Mouse (Mus musculus) macrophage (primary cell): Measurements from ENCODE around the gene Rinl. TPM values are rescaled to one million over a fixed set of nuclear protein-coding genes. Genes with fewer than 3 reads are reported as not detected.

Source experiments
- H3K27ac ChIP-seq: fragments of 350-480 bp; formaldehyde crosslinking; 2 replicates; pipeline ENCODE4 v1.9.0; 2021
- H3K36me3 ChIP-seq: fragments of 350-480 bp; formaldehyde crosslinking; 2 replicates; pipeline ENCODE4 v1.9.0; 2021; ENCODE audit errors: inconsistent target
- H3K4me3 ChIP-seq: fragments of 350-480 bp; formaldehyde crosslinking; 2 replicates; pipeline ENCODE4 v1.9.0; 2021; ENCODE audit errors: inconsistent target
- H3K79me2 ChIP-seq: fragments of 350-480 bp; formaldehyde crosslinking; 2 replicates; pipeline ENCODE4 v1.9.0; 2021; ENCODE audit errors: inconsistent target
- WGBS: methylation state at CpG from one replicate; pipeline ENCODE4 v1.1.7; 2026; ENCODE audit warnings: inconsistent platforms; ENCODE audit not compliant: missing documents; 5-methylcytosine and 5-hydroxymethylcytosine counted together
- polyA plus RNA-seq: library from polyadenylated mRNA; stranded (reverse); fragments of 250-400 nt; gene quantifications from 3 replicates; pipeline ENCODE4 v1.2.4, GENCODE M21; 2018; ENCODE audit warnings: inconsistent platforms

Gene Rinl
- polyA plus RNA-seq, 1 experiment from 2014 or later: 44.7 TPM

DNA sequence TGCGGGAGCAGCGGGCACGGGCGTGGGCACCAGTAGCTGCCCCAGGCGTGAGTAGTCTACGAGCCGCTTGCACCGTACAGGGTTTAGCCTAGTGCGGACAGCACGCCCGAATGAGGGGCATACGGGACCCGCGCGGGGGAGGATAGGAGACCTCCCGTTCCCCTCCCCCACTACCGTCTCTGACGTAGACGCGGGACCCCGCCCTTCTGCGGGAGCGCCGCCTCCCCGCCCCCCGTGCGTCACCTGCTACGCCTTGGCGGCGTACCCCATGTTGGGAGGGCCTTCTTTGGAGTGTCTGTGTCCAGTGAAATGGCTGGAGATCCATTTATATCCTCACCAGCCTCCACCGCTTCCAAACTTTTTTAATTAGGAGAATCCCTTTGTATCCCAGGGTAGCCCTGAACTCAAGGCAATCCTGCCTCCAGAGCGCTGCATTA lies 20.2 kb downstream of the Rinl start:
- H3K79me2 ChIP-seq: peaks cover 27% of the 10 kb centered on the region
- peak overlapping the region; percentile 96 for H3K27ac ChIP-seq
- 0% methylated on average over 20 of the region's 32 CpGs for WGBS
- peaks cover 8% of the 10 kb centered on the region for H3K36me3 ChIP-seq
- H3K4me3 ChIP-seq: peak overlapping the region; percentile 68

DNA sequence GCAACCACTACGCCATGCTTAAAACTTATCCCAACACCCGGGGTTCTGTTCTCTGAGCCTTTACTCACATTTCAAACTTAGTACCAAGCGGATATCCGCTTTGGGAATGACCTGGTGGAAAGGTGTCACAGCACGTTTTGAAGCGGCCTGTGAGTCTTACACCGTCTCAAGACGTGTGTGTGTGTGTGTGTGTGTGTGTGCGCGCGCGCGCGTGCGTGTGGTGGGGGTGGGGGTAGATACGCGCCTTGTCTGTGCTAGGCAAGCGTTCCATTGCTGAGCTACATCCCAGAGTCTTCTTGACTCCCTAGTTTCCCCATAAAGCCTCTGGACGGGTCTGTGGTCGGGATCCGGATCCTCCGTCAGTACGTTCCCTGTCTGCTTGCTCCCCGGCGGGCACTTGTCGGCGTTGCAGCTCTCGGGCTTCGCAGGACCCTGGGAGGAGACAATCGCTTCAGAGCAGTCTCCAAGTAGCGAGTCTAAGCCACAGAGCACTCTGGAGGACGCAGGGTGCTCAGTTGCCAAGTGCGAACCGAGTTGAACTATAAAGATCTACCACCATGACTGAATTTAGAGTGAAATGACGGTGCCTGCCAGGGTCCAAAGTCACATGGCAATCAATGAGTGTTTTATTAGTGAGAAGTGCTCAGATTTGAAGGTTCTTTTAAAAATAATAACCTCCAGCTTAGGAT lies 20.8 kb downstream of the Rinl start:
- H3K27ac ChIP-seq: peak overlapping the region; percentile 96
- H3K36me3 ChIP-seq: peaks cover 13% of the 10 kb centered on the region
- H3K79me2 ChIP-seq: peaks cover 33% of the 10 kb centered on the region
- 0% methylated on average over 26 of the region's 35 CpGs for WGBS
- H3K4me3 ChIP-seq: peak overlapping the region; percentile 68

DNA sequence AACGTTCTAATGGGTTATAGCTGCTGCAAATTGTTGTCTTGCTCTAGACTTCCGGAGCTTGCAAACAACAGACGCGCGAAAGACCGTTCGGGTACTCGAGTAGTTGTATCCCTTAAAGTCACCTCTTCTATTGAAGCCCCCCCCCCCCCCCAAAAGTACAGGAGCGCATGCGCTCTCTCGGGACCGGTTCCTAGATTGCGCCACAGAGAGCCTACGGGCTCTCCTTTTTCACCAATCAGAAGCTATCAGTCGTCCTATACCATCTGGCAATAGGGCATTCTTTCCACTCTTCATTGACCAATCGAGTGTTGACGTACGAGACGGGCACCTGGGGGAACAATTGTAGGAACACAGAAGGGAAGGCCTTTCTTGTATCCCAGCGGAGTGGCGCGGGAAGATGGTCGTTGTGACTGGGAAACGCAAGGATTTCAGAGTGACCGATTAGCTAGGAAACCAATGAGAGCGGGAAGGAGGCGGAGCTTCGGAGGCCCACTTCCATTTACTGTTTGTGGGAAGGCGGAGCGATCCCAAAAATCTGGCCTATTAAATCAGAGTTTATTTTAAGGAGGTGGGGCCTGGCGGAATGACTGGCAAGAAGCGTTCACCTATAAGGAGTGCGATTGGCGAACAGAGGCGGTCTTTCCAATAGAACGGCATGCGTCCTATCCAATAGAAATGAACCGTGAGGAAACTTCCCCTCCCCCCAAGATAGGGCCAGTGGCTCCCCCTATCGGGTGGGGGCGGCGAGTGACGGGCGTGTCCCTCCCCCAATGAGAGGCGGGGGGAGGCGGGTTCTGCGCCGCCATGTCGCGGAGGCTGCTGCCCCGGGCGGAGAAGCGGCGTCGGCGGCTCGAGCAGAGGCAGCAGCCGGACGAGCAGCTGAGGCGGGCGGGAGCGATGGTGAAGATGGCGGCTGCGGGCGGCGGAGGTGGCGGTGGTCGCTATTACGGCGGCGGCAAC lies 21.6 kb downstream of the Rinl start:
- peaks cover 42% of the 10 kb centered on the region for H3K79me2 ChIP-seq
- peak overlapping the region; percentile 96 for H3K27ac ChIP-seq
- H3K4me3 ChIP-seq: peak overlapping the region; percentile 71
- under 1% methylated on average over 64 of the region's 70 CpGs for WGBS
- peaks cover 22% of the 10 kb centered on the region for H3K36me3 ChIP-seq

DNA sequence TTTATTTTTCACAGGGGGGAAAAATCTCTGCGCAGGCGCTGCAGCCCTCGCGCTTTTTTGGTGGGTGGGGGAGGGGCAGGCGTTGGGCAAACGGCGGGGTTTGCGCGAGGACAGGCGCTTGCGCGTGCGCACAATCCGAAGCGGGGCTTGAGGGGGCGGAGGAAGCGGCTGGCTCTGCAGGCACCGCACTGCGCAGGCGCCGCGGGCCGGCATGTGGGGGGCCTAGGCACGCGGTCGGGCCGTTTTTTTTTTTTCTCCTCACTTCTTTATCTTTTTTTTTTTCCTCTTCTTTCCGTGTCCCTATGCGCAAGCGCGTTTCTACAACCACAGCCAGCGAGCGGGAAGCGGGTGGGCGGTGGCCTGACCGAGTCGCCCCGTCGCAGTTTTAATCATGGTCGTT lies 22.5 kb downstream of the Rinl start:
- H3K36me3 ChIP-seq: peaks cover 30% of the 10 kb centered on the region
- H3K4me3 ChIP-seq: peak overlapping the region; percentile 71
- WGBS: under 1% methylated on average over 40 of the region's 40 CpGs
- peaks cover 50% of the 10 kb centered on the region for H3K79me2 ChIP-seq
- H3K27ac ChIP-seq: peak overlapping the region; percentile 53

DNA sequence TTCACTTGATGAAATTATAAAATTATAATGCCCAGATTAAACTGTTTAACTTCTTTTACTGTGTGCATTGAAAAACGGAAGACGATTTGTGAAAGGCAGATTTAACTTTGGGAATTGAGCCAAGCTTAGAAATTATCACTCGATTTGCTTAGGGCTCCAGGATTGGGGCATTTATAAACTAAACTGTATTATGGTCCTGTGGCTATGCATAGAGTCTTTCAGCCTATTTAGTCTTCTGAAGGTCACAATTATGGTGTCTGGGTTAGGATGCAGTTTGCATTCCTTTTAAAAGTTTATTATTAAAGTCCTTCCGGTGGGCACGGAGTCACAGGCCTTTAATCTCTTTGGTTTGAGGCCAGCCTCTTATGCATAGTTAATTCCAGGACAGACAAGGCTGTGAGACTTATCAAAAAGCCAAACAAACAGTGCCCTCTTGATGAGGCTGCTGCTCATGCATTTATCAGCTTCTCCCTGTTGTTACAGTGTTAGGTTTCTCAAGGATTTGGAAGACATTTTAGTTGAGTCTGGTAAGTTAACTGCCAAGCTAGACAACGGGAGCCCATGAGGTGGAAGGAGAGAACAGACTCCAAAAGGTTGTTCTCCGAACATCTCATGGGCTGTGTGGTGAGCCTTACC lies 23.0 kb downstream of the Rinl start:
- Histone ChIP-seq H3K27ac (peak overlapping the region; percentile 53), H3K4me3 (peak overlapping the region; percentile 71), H3K79me2 (peaks cover 55% of the 10 kb centered on the region), H3K36me3 (peaks cover 36% of the 10 kb centered on the region)
- WGBS: 5% methylated on average over 7 of the region's 7 CpGs

DNA sequence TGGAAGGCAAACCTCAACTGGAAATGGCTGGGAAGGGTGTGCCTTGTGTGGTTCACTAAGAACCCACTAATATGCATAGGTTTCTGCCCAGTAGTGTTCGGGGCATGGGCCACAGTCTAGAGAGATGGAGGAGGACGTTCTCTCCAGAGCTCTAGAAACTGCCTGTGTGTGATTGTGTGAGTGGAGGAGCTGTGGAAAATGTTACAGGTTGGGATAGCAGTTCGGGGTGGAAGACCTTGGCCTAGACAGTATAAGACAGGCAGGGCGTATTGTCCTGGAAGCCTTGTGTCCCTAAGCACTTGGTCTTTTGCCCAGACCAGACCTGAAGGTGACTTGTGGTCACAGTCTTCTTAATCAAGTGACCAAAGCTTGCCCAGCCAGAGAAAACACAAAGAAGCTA lies 23.7 kb downstream of the Rinl start:
- H3K4me3 ChIP-seq: peak overlapping the region; percentile 71
- H3K27ac ChIP-seq: peak overlapping the region; percentile 53
- H3K36me3 ChIP-seq: peaks cover 42% of the 10 kb centered on the region
- 63% methylated on average over 4 of the region's 4 CpGs for WGBS
- H3K79me2 ChIP-seq: peaks cover 62% of the 10 kb centered on the region

DNA sequence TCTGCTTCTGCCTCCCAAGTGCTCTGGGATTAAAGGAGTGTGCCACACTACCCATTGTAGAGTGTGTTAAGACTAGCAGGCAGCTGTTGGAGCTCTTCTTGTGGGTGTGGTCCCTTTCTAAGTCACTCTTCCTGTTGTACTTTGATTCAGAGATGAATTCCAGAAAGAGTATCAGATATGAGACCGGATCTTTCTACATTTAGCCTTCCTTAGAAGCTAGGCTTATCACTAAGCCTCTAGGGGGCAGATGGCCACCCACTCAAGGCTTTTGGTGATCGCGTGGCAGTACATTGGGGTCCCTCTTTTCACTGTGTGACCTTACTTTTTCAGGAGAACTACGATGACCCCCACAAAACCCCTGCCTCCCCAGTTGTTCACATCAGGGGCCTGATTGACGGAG lies 24.2 kb downstream of the Rinl start:
- peaks cover 67% of the 10 kb centered on the region for H3K79me2 ChIP-seq
- H3K36me3 ChIP-seq: peaks cover 47% of the 10 kb centered on the region
- WGBS: 81% methylated on average over 5 of the region's 5 CpGs
- peak overlapping the region; percentile 53 for H3K27ac ChIP-seq
- no peak overlapping the region; the same call in 1 of the 2 replicates for H3K4me3 ChIP-seq

DNA sequence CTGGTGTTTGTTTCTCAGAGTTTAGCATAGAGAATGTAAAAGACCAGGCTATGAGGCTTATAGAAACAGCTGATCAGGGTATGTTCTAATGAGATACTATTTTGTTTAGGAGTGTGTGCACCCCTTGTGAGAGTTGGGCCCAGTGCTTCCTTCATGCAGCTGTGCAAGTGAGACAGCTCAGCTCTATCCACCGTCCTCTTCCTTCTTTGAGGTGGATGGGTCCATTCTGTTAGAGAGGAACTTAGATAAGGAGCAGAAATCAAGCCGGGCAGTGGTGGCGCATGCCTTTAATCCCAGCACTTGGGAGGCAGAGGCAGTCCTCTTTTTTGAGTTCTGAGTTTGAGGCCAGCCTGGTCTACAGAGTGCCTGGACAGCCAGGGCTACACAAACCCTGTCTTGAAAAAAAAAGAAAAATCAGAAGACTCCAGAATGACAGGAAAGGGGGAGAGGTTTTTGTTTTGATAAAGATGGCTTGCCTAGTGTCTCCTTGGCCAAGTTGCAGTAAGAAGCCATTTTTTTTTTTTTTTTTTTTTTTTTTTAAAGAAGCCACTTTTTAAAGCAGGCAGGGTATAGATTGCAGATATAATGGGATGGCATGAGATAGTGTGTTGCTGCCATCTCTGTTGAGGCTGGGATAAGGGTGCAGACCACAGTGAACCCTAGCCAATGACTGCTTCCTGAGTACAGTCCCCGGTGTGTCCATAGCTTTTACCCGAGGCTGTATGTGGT lies 25.7 kb downstream of the Rinl start:
- H3K79me2 ChIP-seq: peaks cover 78% of the 10 kb centered on the region
- no peak overlapping the region for H3K4me3 ChIP-seq
- no peak overlapping the region for H3K27ac ChIP-seq
- 69% methylated on average over 5 of the region's 5 CpGs for WGBS
- peaks cover 57% of the 10 kb centered on the region for H3K36me3 ChIP-seq

DNA sequence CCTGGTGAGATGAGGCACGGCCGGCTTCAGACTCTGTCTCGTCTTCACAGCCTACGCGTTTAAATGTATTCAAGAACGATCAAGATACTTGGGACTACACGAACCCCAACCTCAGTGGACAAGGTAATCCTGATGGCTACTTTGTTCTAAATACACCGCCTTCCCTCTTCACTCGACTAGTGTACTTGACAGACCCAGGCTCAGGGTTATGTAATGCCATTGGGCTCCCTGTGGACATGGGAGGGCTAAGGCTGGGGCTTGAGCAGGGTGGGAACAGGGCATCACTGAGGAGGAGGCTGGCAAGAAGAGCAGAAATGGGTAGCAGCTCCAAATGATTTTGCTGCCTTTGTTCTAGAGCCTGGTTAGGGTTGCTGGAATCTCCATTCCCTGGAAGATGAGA lies 26.5 kb downstream of the Rinl start:
- no peak overlapping the region for H3K27ac ChIP-seq
- peaks cover 78% of the 10 kb centered on the region for H3K79me2 ChIP-seq
- no peak overlapping the region for H3K4me3 ChIP-seq
- H3K36me3 ChIP-seq: peaks cover 64% of the 10 kb centered on the region
- 97% methylated on average over 9 of the region's 9 CpGs for WGBS

DNA sequence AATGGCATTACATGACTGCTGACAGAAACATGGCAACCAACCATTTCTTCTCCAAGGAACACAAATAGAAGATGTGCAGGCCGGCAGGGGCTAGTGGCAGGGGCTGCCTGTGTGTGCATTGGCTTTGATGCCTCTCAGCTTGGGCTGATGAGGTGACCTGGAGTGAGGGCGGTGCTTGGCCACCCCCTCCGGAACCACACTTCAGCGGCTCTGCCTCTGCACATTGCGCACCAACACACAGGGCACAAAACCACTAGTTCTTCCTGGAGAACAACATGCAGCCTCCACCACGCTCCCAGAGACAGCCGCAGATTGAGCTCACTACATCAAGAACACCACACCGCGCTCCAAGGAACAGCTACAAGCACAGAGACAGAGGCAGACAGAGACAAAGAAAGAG lies 27.4 kb downstream of the Rinl start:
- H3K27ac ChIP-seq: no peak overlapping the region
- H3K4me3 ChIP-seq: no peak overlapping the region
- H3K36me3 ChIP-seq: peaks cover 74% of the 10 kb centered on the region
- 82% methylated on average over 9 of the region's 9 CpGs for WGBS
- H3K79me2 ChIP-seq: peaks cover 78% of the 10 kb centered on the region

DNA sequence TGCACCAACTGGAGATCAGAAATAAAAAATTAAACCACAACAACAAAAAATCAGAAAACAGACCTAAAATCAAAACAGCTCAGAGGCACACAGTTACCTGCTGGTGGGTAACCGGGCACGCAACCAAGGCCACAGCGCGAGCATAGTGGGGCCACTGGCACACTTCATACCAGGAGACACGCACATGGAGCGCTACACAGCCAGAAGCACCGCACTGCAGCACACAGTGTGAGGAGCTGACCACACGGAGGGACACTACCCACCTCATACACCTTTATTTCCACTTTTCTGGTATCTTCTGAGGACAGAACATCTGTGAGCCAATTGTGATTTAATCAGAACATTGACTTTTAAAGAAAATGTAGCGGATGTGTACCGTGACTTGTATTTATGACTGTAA lies 28.2 kb downstream of the Rinl start:
- 98% methylated on average over 10 of the region's 10 CpGs for WGBS
- peaks cover 80% of the 10 kb centered on the region for H3K36me3 ChIP-seq
- H3K4me3 ChIP-seq: no peak overlapping the region
- peaks cover 71% of the 10 kb centered on the region for H3K79me2 ChIP-seq
- no peak overlapping the region for H3K27ac ChIP-seq

DNA sequence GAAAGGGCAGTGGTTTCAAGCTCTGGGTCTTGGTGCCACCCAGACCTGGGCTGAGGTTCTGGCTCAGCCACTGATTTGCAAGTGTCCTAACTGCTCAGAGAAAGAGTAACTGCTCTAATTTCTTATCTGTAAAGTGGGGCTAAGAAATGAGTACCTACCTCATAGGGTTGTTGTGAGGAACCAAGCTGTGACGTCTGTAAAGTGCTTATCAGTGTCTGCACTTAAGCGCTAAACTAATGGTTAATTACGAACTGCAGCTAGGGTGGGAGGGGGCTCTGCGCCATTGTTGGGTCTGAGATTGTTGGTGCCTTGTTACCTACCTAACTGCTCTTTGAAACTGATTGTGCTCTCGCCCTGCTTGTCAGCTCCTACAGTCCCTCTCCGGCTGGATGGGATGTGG lies 28.8 kb downstream of the Rinl start:
- peaks cover 85% of the 10 kb centered on the region for H3K36me3 ChIP-seq
- WGBS: 93% methylated on average over 6 of the region's 6 CpGs
- H3K27ac ChIP-seq: no peak overlapping the region
- H3K4me3 ChIP-seq: no peak overlapping the region
- H3K79me2 ChIP-seq: peaks cover 65% of the 10 kb centered on the region

DNA sequence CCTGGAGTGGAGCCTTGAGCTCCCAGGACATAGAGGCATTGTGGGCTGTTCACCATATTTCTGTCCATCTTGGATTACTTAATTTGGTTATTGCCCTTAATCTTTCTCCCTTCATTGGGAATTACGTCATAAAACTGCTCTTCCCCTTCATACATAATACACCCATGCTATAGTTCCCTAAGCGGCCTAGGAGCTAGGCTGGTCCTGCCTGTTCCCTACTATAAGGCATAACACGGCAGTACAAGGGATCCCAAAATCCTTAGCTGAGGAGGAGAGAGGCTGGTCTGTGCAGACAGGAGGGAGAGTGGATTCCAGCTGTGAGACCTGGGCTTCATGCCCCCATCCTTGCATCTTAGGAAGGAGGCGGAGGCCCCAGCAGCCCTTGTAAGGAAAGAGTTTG lies 29.2 kb downstream of the Rinl start:
- 88% methylated on average over 4 of the region's 4 CpGs for WGBS
- H3K79me2 ChIP-seq: peaks cover 60% of the 10 kb centered on the region
- H3K4me3 ChIP-seq: no peak overlapping the region
- H3K27ac ChIP-seq: no peak overlapping the region
- H3K36me3 ChIP-seq: peaks cover 87% of the 10 kb centered on the region

DNA sequence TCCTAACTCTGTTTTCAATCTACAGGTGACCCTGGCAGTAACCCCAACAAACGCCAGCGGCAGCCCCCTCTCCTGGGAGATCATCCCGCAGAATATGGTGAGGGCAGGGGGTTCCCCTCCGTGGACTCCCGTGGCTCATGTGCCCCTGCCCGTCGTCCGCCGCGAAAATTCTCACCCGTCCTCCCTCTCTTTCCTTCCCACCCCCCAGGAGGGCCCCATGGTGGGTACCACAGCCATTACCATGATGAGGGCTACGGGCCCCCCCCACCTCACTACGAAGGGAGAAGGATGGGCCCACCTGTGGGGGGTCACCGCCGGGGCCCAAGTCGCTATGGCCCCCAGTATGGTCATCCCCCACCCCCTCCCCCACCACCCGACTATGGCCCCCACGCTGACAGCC lies 29.7 kb downstream of the Rinl start:
- WGBS: 87% methylated on average over 12 of the region's 18 CpGs
- H3K79me2 ChIP-seq: peaks cover 56% of the 10 kb centered on the region
- peaks cover 84% of the 10 kb centered on the region for H3K36me3 ChIP-seq
- no peak overlapping the region for H3K4me3 ChIP-seq
- no peak overlapping the region for H3K27ac ChIP-seq
